Mouse (Mus musculus) heart, embryonic 11.5 days (tissue): ENCODE data around the gene Fbrsl1. TPM values are rescaled to one million over a fixed set of nuclear protein-coding genes. Genes with fewer than 3 reads are reported as not detected.

Source experiments
- ATAC-seq: fragments of 200-750 bp; cut with Nextera tagmentation; replicated peaks from 2 replicates; pipeline ENCODE4 v1.8.0; 2017; ENCODE audit warnings: moderate library complexity; ENCODE audit not compliant: insufficient number of reproducible peaks, low FRiP score, low TSS enrichment
- H3K27ac ChIP-seq: fragments of 300-500 bp; sonication (generic); 2 replicates; pipeline ENCODE4 v1.5.1; 2014; ENCODE audit warnings: mild to moderate bottlenecking, low read depth, low read length
- H3K27me3 ChIP-seq: fragments of 300-500 bp; sonication (generic); 2 replicates; pipeline ENCODE4 v1.6.1; 2014; ENCODE audit warnings: mild to moderate bottlenecking, low read length, mixed read lengths; ENCODE audit not compliant: control insufficient read depth, insufficient read depth
- H3K36me3 ChIP-seq: fragments of 300-500 bp; sonication (generic); 2 replicates; pipeline ENCODE4 v1.6.1; 2014; ENCODE audit warnings: mild to moderate bottlenecking, low read length, moderate library complexity, mixed read lengths; ENCODE audit not compliant: control insufficient read depth, insufficient read depth
- H3K4me1 ChIP-seq: fragments of 300-500 bp; sonication (generic); 2 replicates; pipeline ENCODE4 v1.6.1; 2014; ENCODE audit warnings: low read length; ENCODE audit not compliant: control insufficient read depth, insufficient read depth
- H3K4me2 ChIP-seq: fragments of 300-500 bp; sonication (generic); 2 replicates; pipeline ENCODE4 v1.6.1; 2014; ENCODE audit warnings: mild to moderate bottlenecking, moderate library complexity
- H3K4me3 ChIP-seq: fragments of 300-500 bp; sonication (generic); 2 replicates; pipeline ENCODE4 v1.5.1; 2014; ENCODE audit warnings: low read depth, low read length
- H3K9ac ChIP-seq: fragments of 300-500 bp; sonication (generic); 2 replicates; pipeline ENCODE4 v1.6.1; 2014; ENCODE audit warnings: mild to moderate bottlenecking, low read depth, low read length, moderate library complexity
- H3K9me3 ChIP-seq: fragments of 300-500 bp; sonication (generic); replicated peaks from 2 replicates; pipeline ENCODE4 v1.6.1; 2016; ENCODE audit warnings: low read length; ENCODE audit not compliant: control insufficient read depth
- WGBS: fragments of 180-500 bp; shearing (Covaris S2); extraction: QIAGEN DNeasy Blood & Tissue Kit; methylation state at CpG from one replicate; pipeline ENCODE4 v1.1.7; 2014; ENCODE audit not compliant: insufficient replicate concordance; 5-methylcytosine and 5-hydroxymethylcytosine counted together
- polyA plus RNA-seq: library from polyadenylated mRNA; unstranded; fragments of >200 nt; fragmentation: Nextera tagmentation; extraction: Ambion mirVana; gene quantifications from 2 replicates; pipeline ENCODE4 v1.2.1, GENCODE M21; 2014

The Fbrsl1 gene
- polyA plus RNA-seq, 1 experiment from 2014 or later = 8.1 TPM

DNA sequence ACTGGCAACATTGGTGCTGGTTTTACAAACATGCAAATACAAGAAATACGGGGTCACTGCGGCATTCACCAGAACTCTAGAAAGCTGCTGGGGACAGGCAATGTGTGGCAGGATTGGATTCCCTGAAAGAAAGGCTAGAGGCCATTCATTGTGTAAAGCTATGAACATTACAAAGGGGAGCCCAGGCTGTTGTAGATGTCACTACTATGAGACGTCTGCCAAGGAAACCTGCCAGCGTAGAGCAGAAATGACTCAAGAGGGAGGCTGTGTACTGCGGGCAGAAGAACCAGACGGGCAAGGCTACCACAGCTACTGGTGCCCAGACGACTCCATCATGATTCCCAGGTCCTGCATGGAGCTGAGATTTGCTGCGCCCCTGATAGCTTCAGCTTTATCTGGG lies 47.2 kb downstream of the Fbrsl1 start:
- H3K27me3 ChIP-seq = no peaks in the 10 kb centered on the region
- WGBS = 87% methylated on average over 8 of the region's 8 CpGs
- no peak overlapping the region for H3K27ac ChIP-seq
- no peak overlapping the region for H3K4me3 ChIP-seq
- H3K4me2 ChIP-seq = no peak overlapping the region
- no peak overlapping the region for H3K9ac ChIP-seq
- H3K4me1 ChIP-seq = peaks cover 16% of the 10 kb centered on the region
- H3K9me3 ChIP-seq = no peaks in the 10 kb centered on the region
- no peaks in the 10 kb centered on the region for H3K36me3 ChIP-seq
- ATAC-seq = no peak

GRCm38 (mm10) chr5:110395006-110395661 lies 53.2 kb downstream of the Fbrsl1 start:
- no peaks in the 10 kb centered on the region for H3K4me1 ChIP-seq
- H3K27ac ChIP-seq = no peak overlapping the region
- 81% methylated on average over 5 of the region's 5 CpGs for WGBS
- no peaks in the 10 kb centered on the region for H3K9me3 ChIP-seq
- no peak for ATAC-seq
- H3K27me3 ChIP-seq = no peaks in the 10 kb centered on the region
- H3K4me2 ChIP-seq = no peak overlapping the region
- H3K9ac ChIP-seq = no peak overlapping the region
- H3K36me3 ChIP-seq = no peaks in the 10 kb centered on the region
- H3K4me3 ChIP-seq = no peak overlapping the region

DNA sequence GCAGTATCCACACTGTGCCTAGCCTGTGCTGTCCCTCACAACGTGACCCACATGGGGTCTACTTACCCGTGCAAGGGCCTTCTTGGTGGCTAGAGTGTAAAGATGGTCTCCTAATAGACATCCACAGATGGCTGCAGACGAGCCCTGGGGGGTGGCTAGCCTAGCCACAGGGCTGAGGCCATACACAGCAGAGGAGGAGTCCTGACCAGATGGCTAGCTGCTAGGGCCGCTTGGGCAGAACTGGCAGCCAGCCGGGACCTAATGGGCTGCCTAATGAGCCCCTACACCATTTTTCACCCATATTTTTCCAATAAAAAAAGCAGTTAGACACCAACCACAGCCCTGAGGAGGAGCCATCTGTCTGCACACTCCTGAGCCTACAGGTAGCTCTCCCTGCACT lies 55.6 kb downstream of the Fbrsl1 start:
- no peak overlapping the region for H3K9ac ChIP-seq
- H3K36me3 ChIP-seq = no peaks in the 10 kb centered on the region
- no peaks in the 10 kb centered on the region for H3K9me3 ChIP-seq
- H3K27ac ChIP-seq = no peak overlapping the region
- 78% methylated on average over 5 of the region's 5 CpGs for WGBS
- ATAC-seq = no peak
- no peaks in the 10 kb centered on the region for H3K27me3 ChIP-seq
- peaks cover 5% of the 10 kb centered on the region; the same call in 1 of the 2 replicates for H3K4me1 ChIP-seq
- H3K4me3 ChIP-seq = no peak overlapping the region
- no peak overlapping the region for H3K4me2 ChIP-seq

- H3K27ac ChIP-seq = no peak overlapping the region
- no peaks in the 10 kb centered on the region for H3K9me3 ChIP-seq
- H3K4me1 ChIP-seq = peaks cover 5% of the 10 kb centered on the region; the same call in 1 of the 2 replicates
- H3K4me3 ChIP-seq = no peak overlapping the region
- WGBS = 79% methylated on average over 4 of the region's 4 CpGs
- no peaks in the 10 kb centered on the region for H3K36me3 ChIP-seq
- peaks cover 8% of the 10 kb centered on the region for H3K27me3 ChIP-seq
- no peak overlapping the region for H3K9ac ChIP-seq
- no peak for ATAC-seq
- H3K4me2 ChIP-seq = no peak overlapping the region
These were observed 57.7 kb downstream of the Fbrsl1 start for GRCm38 (mm10) chr5:110390631-110391030.

GRCm38 (mm10) chr5:110387332-110387731 lies 61.0 kb downstream of the Fbrsl1 start:
- Histone ChIP-seq H3K9ac (peak overlapping the region; percentile 64; the same call in 1 of the 2 replicates), H3K4me2 (peak overlapping the region; percentile 90), H3K9me3 (no peaks in the 10 kb centered on the region), H3K27me3 (peaks cover 12% of the 10 kb centered on the region), H3K36me3 (no peaks in the 10 kb centered on the region), H3K27ac (no peak overlapping the region), H3K4me1 (peaks cover 8% of the 10 kb centered on the region; the same call in 1 of the 2 replicates), H3K4me3 (peak overlapping the region; percentile 67)
- ATAC-seq = no peak
- 17% methylated on average over 8 of the region's 8 CpGs for WGBS

GRCm38 (mm10) chr5:110386371-110387330 lies 61.7 kb downstream of the Fbrsl1 start:
- 1% methylated on average over 88 of the region's 90 CpGs for WGBS
- Histone ChIP-seq H3K27me3 (peaks cover 12% of the 10 kb centered on the region), H3K36me3 (no peaks in the 10 kb centered on the region), H3K4me2 (peak overlapping the region; percentile 90), H3K9ac (peak overlapping the region; percentile 70), H3K4me1 (peaks cover 8% of the 10 kb centered on the region; the same call in 1 of the 2 replicates), H3K27ac (no peak overlapping the region), H3K9me3 (no peaks in the 10 kb centered on the region), H3K4me3 (peak overlapping the region; percentile 67)
- ATAC-seq = peak; percentile 71

- peaks cover 12% of the 10 kb centered on the region for H3K27me3 ChIP-seq
- no peak overlapping the region for H3K4me3 ChIP-seq
- H3K27ac ChIP-seq = no peak overlapping the region
- no peaks in the 10 kb centered on the region for H3K36me3 ChIP-seq
- H3K9ac ChIP-seq = no peak overlapping the region
- WGBS = 42% methylated on average over 4 of the region's 4 CpGs
- peaks cover 8% of the 10 kb centered on the region; the same call in 1 of the 2 replicates for H3K4me1 ChIP-seq
- H3K9me3 ChIP-seq = no peaks in the 10 kb centered on the region
- no peak for ATAC-seq
- H3K4me2 ChIP-seq = peak overlapping the region; percentile 6; the same call in 1 of the 2 replicates
These were observed 63.0 kb downstream of the Fbrsl1 start for GRCm38 (mm10) chr5:110385263-110385662.

GRCm38 (mm10) chr5:110384491-110384890 lies 63.8 kb downstream of the Fbrsl1 start:
- no peak overlapping the region for H3K27ac ChIP-seq
- no peak overlapping the region for H3K9ac ChIP-seq
- ATAC-seq = no peak
- H3K4me3 ChIP-seq = no peak overlapping the region
- peaks cover 12% of the 10 kb centered on the region for H3K27me3 ChIP-seq
- WGBS = 83% methylated on average over 6 of the region's 6 CpGs
- H3K4me1 ChIP-seq = peaks cover 4% of the 10 kb centered on the region; the same call in 1 of the 2 replicates
- H3K36me3 ChIP-seq = no peaks in the 10 kb centered on the region
- no peaks in the 10 kb centered on the region for H3K9me3 ChIP-seq
- H3K4me2 ChIP-seq = no peak overlapping the region
